Mouse (Mus musculus): ENCODE measurements around the gene Catsperd. TPM values are rescaled to one million over a fixed set of nuclear protein-coding genes. Genes with fewer than 3 reads are reported as not detected.

Gene Catsperd
- polyA plus RNA-seq, 1 experiment = 3.7 TPM

GRCm38 (mm10) chr17:56664333-56664732, 36.4 kb downstream of the Catsperd start:
- Histone ChIP-seq H3K27ac (ENCODE audit: insufficient read depth, low read length) (no peak overlapping the region), H3K36me3 (ENCODE audit: control insufficient read depth, insufficient read depth, low read length, poor library complexity, severe bottlenecking) (no peaks in the 10 kb centered on the region), H3K4me3 (ENCODE audit: low read depth, low read length) (0 out of 2 replicates have a peak overlapping the region, but pooled peaks have one; percentile 1), H3K27me3 (ENCODE audit: control insufficient read depth, insufficient read depth, low read length, poor library complexity, severe bottlenecking) (no peaks in the 10 kb centered on the region), H3K9ac (ENCODE audit: low read depth, poor library complexity, severe bottlenecking) (no peak overlapping the region), H3K9me3 (replicated peaks; ENCODE audit: control insufficient read depth, insufficient read depth, low read length, poor library complexity, severe bottlenecking) (no peaks in the 10 kb centered on the region), H3K4me1 (ENCODE audit: control insufficient read depth, insufficient read depth, low read length) (peaks cover 5% of the 10 kb centered on the region)
- TF ChIP-seq CTCF (IDR thresholded peaks at IDR 0.05; ENCODE audit: low read depth, low read length) (no peak), EP300 (IDR thresholded peaks at IDR 0.05; ENCODE audit: insufficient read depth, low read depth, low read length) (no peak), POLR2A (IDR thresholded peaks at IDR 0.05; ENCODE audit: insufficient read depth, low read length) (no peak)

- H3K27ac ChIP-seq (ENCODE audit: insufficient read depth, low read length) = no peak overlapping the region
- H3K4me3 ChIP-seq (ENCODE audit: low read depth, low read length) = no peak overlapping the region
- H3K36me3 ChIP-seq (ENCODE audit: control insufficient read depth, insufficient read depth, low read length, poor library complexity, severe bottlenecking) = no peaks in the 10 kb centered on the region
- TF ChIP-seq CTCF (IDR thresholded peaks at IDR 0.05; ENCODE audit: low read depth, low read length) = no peak
- no peak for TF ChIP-seq POLR2A (IDR thresholded peaks at IDR 0.05; ENCODE audit: insufficient read depth, low read length)
- TF ChIP-seq EP300 (IDR thresholded peaks at IDR 0.05; ENCODE audit: insufficient read depth, low read depth, low read length) = no peak
- no peaks in the 10 kb centered on the region for H3K9me3 ChIP-seq (replicated peaks; ENCODE audit: control insufficient read depth, insufficient read depth, low read length, poor library complexity, severe bottlenecking)
- H3K27me3 ChIP-seq (ENCODE audit: control insufficient read depth, insufficient read depth, low read length, poor library complexity, severe bottlenecking) = no peaks in the 10 kb centered on the region
- H3K4me1 ChIP-seq (ENCODE audit: control insufficient read depth, insufficient read depth, low read length) = peaks cover 5% of the 10 kb centered on the region
- no peak overlapping the region for H3K9ac ChIP-seq (ENCODE audit: low read depth, poor library complexity, severe bottlenecking)
Observed at GRCm38 (mm10) chr17:56666384-56666783, 38.4 kb downstream of the Catsperd start.

- Histone ChIP-seq H3K4me1 (ENCODE audit: control insufficient read depth, insufficient read depth, low read length) (peaks cover 5% of the 10 kb centered on the region), H3K36me3 (ENCODE audit: control insufficient read depth, insufficient read depth, low read length, poor library complexity, severe bottlenecking) (no peaks in the 10 kb centered on the region), H3K27ac (ENCODE audit: insufficient read depth, low read length) (no peak overlapping the region), H3K27me3 (ENCODE audit: control insufficient read depth, insufficient read depth, low read length, poor library complexity, severe bottlenecking) (no peaks in the 10 kb centered on the region), H3K9me3 (replicated peaks; ENCODE audit: control insufficient read depth, insufficient read depth, low read length, poor library complexity, severe bottlenecking) (no peaks in the 10 kb centered on the region), H3K9ac (ENCODE audit: low read depth, poor library complexity, severe bottlenecking) (no peak overlapping the region), H3K4me3 (ENCODE audit: low read depth, low read length) (no peak overlapping the region)
- no peak for TF ChIP-seq CTCF (IDR thresholded peaks at IDR 0.05; ENCODE audit: low read depth, low read length)
- TF ChIP-seq EP300 (IDR thresholded peaks at IDR 0.05; ENCODE audit: insufficient read depth, low read depth, low read length) = no peak
- TF ChIP-seq POLR2A (IDR thresholded peaks at IDR 0.05; ENCODE audit: insufficient read depth, low read length) = no peak
Observed at GRCm38 (mm10) chr17:56667591-56667990, 39.6 kb downstream of the Catsperd start.

GRCm38 (mm10) chr17:56668384-56669144, 40.6 kb downstream of the Catsperd start:
- peak overlapping the region; percentile 61 for H3K4me3 ChIP-seq (ENCODE audit: low read depth, low read length)

GRCm38 (mm10) chr17:56669766-56670165, 41.8 kb downstream of the Catsperd start:
- no peaks in the 10 kb centered on the region for H3K36me3 ChIP-seq (ENCODE audit: control insufficient read depth, insufficient read depth, low read length, poor library complexity, severe bottlenecking)
- no peak overlapping the region for H3K9ac ChIP-seq (ENCODE audit: low read depth, poor library complexity, severe bottlenecking)
- H3K4me1 ChIP-seq (ENCODE audit: control insufficient read depth, insufficient read depth, low read length) = peaks cover 3% of the 10 kb centered on the region
- no peak overlapping the region for H3K4me3 ChIP-seq (ENCODE audit: low read depth, low read length)
- H3K27me3 ChIP-seq (ENCODE audit: control insufficient read depth, insufficient read depth, low read length, poor library complexity, severe bottlenecking) = no peaks in the 10 kb centered on the region
- no peak for TF ChIP-seq CTCF (IDR thresholded peaks at IDR 0.05; ENCODE audit: low read depth, low read length)
- TF ChIP-seq POLR2A (IDR thresholded peaks at IDR 0.05; ENCODE audit: insufficient read depth, low read length) = no peak
- TF ChIP-seq EP300 (IDR thresholded peaks at IDR 0.05; ENCODE audit: insufficient read depth, low read depth, low read length) = no peak
- no peak overlapping the region for H3K27ac ChIP-seq (ENCODE audit: insufficient read depth, low read length)
- no peaks in the 10 kb centered on the region for H3K9me3 ChIP-seq (replicated peaks; ENCODE audit: control insufficient read depth, insufficient read depth, low read length, poor library complexity, severe bottlenecking)

More at GRCm38 (mm10) chr17:56668384-56669144, 40.6 kb downstream of the Catsperd start:
- no peaks in the 10 kb centered on the region for H3K9me3 ChIP-seq (replicated peaks; ENCODE audit: control insufficient read depth, insufficient read depth, low read length, poor library complexity, severe bottlenecking)
- peaks cover 4% of the 10 kb centered on the region for H3K4me1 ChIP-seq (ENCODE audit: control insufficient read depth, insufficient read depth, low read length)
- no peaks in the 10 kb centered on the region for H3K27me3 ChIP-seq (ENCODE audit: control insufficient read depth, insufficient read depth, low read length, poor library complexity, severe bottlenecking)
- H3K27ac ChIP-seq (ENCODE audit: insufficient read depth, low read length) = no peak overlapping the region
- H3K36me3 ChIP-seq (ENCODE audit: control insufficient read depth, insufficient read depth, low read length, poor library complexity, severe bottlenecking) = no peaks in the 10 kb centered on the region
- H3K9ac ChIP-seq (ENCODE audit: low read depth, poor library complexity, severe bottlenecking) = peak overlapping the region; percentile 35
- TF ChIP-seq CTCF (IDR thresholded peaks at IDR 0.05; ENCODE audit: low read depth, low read length) (peak; percentile 90), EP300 (IDR thresholded peaks at IDR 0.05; ENCODE audit: insufficient read depth, low read depth, low read length) (peak; percentile 38; the same call in 1 of the 2 replicates), POLR2A (IDR thresholded peaks at IDR 0.05; ENCODE audit: insufficient read depth, low read length) (no peak)
